Mouse (Mus musculus) adrenal gland, adult 2 months (tissue): ENCODE measurements around the gene Chrdl2. TPM values are rescaled to one million over a fixed set of nuclear protein-coding genes. Genes with fewer than 3 reads are reported as not detected.
"Not testable (repeated sequence)": the region's sequence is repeated elsewhere in the genome, so short reads cannot be mapped to it uniquely, and the experiment has no call there.

ENCODE experiments used
- DNase-seq: peaks from one replicate; pipeline ENCODE4 v3.0.0; 2021
- polyA plus RNA-seq: library from polyadenylated mRNA; depleted of rRNA; stranded (reverse); fragments of >200 nt; gene quantifications from 2 replicates; pipeline ENCODE4 v1.2.3, GENCODE M21; 2012; rRNA removed
- total RNA-seq, 2 experiments: library from RNA; stranded (reverse); gene quantifications; 2 replicates each; pipeline ENCODE4 v1.2.3; 2021

The Chrdl2 gene
- total and polyA plus RNA-seq, 3 experiments, result not detected

GRCm38 (mm10) chr7:100034815-100035463 lies 29.0 kb downstream of the Chrdl2 start:
- DNase-seq, result no peak

- no peak for DNase-seq
Observed at GRCm38 (mm10) chr7:100036050-100036449, 30.1 kb downstream of the Chrdl2 start.

GRCm38 (mm10) chr7:100036495-100036894 lies 30.5 kb downstream of the Chrdl2 start:
- DNase-seq, result no peak

GRCm38 (mm10) chr7:100042120-100042519 lies 36.1 kb downstream of the Chrdl2 start:
- no peak for DNase-seq

GRCm38 (mm10) chr7:100043096-100043495 lies 37.1 kb downstream of the Chrdl2 start:
- DNase-seq, result no peak

- DNase-seq, result no peak
Observed at GRCm38 (mm10) chr7:100043605-100044031, 37.6 kb downstream of the Chrdl2 start.

- DNase-seq, result peak; percentile 70
Observed at GRCm38 (mm10) chr7:100046486-100046885, 40.5 kb downstream of the Chrdl2 start.

- DNase-seq, result peak; percentile 72
Observed at GRCm38 (mm10) chr7:100051904-100052303, 45.9 kb downstream of the Chrdl2 start.

GRCm38 (mm10) chr7:100052991-100053390 lies 47.0 kb downstream of the Chrdl2 start:
- not testable (repeated sequence) for DNase-seq

GRCm38 (mm10) chr7:100073959-100074358 lies 68.0 kb downstream of the Chrdl2 start:
- no peak for DNase-seq

- DNase-seq, result no peak
Observed at GRCm38 (mm10) chr7:100076296-100076695, 70.3 kb downstream of the Chrdl2 start.

GRCm38 (mm10) chr7:100077071-100077470 lies 71.1 kb downstream of the Chrdl2 start:
- DNase-seq, result no peak

- no peak for DNase-seq
Observed at GRCm38 (mm10) chr7:100080087-100080781, 74.3 kb downstream of the Chrdl2 start.

- DNase-seq, result no peak
Observed at GRCm38 (mm10) chr7:100082836-100083235, 76.9 kb downstream of the Chrdl2 start.

- no peak for DNase-seq
Observed at GRCm38 (mm10) chr7:100083812-100084211, 77.8 kb downstream of the Chrdl2 start.

Other genes starting within 250 kb of the Chrdl2 start
- not detected for gene Olfr521, start 242.7 kb upstream of the Chrdl2 start, total RNA-seq
- not detected in 2 replicates for gene Olfr521, start 242.7 kb upstream of the Chrdl2 start, polyA plus RNA-seq
- gene Neu3, start 177.8 kb upstream of the Chrdl2 start, total RNA-seq, result 1 to 10 TPM; 1.8 to 2.7 TPM
- gene Neu3, start 177.8 kb upstream of the Chrdl2 start, polyA plus RNA-seq, result 1.4 TPM in 2 replicates
- gene Xrra1, start 147.1 kb upstream of the Chrdl2 start, total RNA-seq, result 10 to 100 TPM in 1 of 2 experiments, under 1 TPM in 1; 0.41 to 10.0 TPM
- 38.1 and 64.4 TPM in 2 replicates for gene Xrra1, start 147.1 kb upstream of the Chrdl2 start, polyA plus RNA-seq
- 100 to 1,000 TPM; 150 to 186 TPM for gene Spcs2, start 142.7 kb upstream of the Chrdl2 start, total RNA-seq
- 10.0 and 13.1 TPM in 2 replicates for gene Spcs2, start 142.7 kb upstream of the Chrdl2 start, polyA plus RNA-seq
- gene Rnf169, start 25.7 kb upstream of the Chrdl2 start, total RNA-seq, result 10 to 100 TPM; 13.0 to 13.8 TPM
- 3.7 and 5.0 TPM in 2 replicates for gene Rnf169, start 25.7 kb upstream of the Chrdl2 start, polyA plus RNA-seq
- gene Pold3, start 115.4 kb downstream of the Chrdl2 start, total RNA-seq, result 10 to 100 TPM; 22.4 to 23.3 TPM
- 2.4 and 4.1 TPM in 2 replicates for gene Pold3, start 115.4 kb downstream of the Chrdl2 start, polyA plus RNA-seq
- 1 to 10 TPM; 3.0 to 6.0 TPM for gene Lipt2, start 153.1 kb downstream of the Chrdl2 start, total RNA-seq
- gene Lipt2, start 153.1 kb downstream of the Chrdl2 start, polyA plus RNA-seq, result 12.9 and 15.5 TPM in 2 replicates
- 1 to 10 TPM in 1 of 2 experiments, under 1 TPM in 1; 0.84 to 1.6 TPM for gene Kcne3, start 170.3 kb downstream of the Chrdl2 start, total RNA-seq
- gene Kcne3, start 170.3 kb downstream of the Chrdl2 start, polyA plus RNA-seq, result 1.6 and 2.7 TPM in 2 replicates
- gene Pgm2l1, start 221.2 kb downstream of the Chrdl2 start, total RNA-seq, result 1 to 10 TPM; 4.1 to 5.6 TPM
- 2.6 and 2.9 TPM in 2 replicates for gene Pgm2l1, start 221.2 kb downstream of the Chrdl2 start, polyA plus RNA-seq